Mouse (Mus musculus): ENCODE measurements around the gene Pp2d1.
"Not testable (repeated sequence)": the region's sequence is repeated elsewhere in the genome, so short reads cannot be mapped to it uniquely, and the experiment has no call there.

The Pp2d1 gene

DNA sequence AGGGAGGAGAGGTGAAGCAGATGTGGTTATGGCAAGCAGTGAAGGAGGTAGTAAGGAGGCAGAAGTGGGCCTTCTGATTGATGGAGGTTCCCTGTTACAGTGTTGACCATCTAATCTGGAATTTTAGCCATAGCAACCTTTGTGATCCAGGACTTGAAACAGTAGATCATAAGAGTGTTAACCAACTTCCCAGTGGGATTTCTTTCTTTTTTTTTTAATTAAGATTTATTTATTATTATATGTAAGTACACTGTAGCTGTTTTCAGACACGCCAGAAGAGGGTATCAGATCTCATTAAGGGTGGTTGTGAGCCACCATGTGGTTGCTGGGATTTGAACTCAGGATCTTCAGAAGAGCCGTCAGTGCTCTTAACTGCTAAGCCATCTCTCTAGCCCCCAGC, at the start of gene Pp2d1:
TSS of gene Pp2d1 (minus strand) at position 101 of the 400 bp plus-strand sequence.
- not testable (repeated sequence) for DNase-seq (ENCODE audit: low spot score in 2 of 2)

DNA sequence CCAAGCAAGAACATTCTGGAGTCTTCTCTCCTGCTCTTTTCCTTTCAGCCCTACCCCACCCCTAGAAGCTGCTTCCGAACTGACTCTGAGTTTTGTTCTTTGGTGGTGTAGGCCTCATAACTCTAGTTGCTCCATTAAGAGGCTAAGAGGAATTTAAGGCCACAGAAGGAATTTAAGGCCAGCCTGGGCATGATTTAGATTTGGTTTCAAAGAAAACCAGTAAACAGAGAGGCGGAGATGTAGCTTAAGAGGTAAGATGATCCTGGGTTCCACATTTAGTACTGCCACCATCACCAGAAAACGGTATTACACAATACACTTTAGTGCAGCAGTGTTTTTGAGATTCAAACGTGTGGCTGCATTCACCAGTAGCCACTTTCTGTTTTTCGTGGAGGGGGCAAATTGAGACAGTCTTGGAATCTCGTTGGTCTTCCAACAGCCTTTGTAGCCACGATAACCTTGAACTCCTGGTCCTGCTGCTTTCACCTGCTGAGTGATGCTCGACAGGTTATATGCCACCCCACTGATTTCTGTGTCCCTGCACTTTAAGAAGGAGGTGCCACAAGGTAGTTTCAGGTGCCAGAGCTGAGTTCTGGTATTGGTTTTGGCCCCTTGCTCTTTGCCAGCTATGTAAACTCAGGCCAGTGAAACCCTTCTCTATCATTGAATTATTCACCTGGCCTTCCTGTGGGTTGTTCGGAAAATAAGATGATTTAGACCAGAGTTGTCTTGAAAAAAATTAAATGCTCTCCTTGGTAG, 49.0 kb upstream of the Pp2d1 start:
- DNase-seq (ENCODE audit: low spot score in 2 of 2) = no peak

DNA sequence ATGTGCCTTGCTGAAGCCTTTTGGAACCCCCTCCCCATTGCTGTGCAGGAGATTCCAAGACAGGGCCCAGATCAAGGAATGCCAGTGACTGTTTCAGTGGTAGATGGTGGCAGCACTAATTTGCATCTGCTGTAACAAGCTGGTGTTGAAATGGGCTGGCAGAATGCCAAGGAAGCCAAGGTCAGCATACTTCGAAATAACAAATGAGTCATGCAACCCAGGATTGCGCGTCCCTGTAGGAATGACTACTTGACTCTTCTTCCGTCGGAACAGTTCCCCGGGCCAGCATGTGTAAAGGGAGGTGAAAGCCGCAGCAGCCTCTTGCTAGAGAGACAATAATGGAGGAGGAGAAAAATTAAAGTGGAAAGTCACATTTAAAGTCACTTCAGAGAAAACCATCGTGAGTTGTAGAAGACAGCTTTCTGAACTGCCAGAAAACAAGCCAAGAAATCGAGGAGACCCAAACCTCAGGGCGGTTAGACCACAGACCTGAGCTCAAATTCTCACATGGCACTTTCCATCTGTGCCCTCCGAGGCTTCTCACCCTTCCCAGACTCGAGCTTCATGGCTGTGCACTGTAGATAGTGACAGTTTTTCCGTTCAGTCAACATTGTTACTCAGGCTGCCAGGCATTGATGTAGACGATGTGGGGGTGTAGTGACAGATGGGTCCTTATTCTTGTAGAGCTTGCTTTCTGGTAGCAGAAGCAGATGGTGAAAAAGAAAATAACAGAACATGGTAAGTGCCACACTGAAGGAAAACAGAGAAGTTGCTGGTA, 48.0 kb upstream of the Pp2d1 start:
- DNase-seq (ENCODE audit: low spot score in 2 of 2) = peak; percentile 76 to 83

DNA sequence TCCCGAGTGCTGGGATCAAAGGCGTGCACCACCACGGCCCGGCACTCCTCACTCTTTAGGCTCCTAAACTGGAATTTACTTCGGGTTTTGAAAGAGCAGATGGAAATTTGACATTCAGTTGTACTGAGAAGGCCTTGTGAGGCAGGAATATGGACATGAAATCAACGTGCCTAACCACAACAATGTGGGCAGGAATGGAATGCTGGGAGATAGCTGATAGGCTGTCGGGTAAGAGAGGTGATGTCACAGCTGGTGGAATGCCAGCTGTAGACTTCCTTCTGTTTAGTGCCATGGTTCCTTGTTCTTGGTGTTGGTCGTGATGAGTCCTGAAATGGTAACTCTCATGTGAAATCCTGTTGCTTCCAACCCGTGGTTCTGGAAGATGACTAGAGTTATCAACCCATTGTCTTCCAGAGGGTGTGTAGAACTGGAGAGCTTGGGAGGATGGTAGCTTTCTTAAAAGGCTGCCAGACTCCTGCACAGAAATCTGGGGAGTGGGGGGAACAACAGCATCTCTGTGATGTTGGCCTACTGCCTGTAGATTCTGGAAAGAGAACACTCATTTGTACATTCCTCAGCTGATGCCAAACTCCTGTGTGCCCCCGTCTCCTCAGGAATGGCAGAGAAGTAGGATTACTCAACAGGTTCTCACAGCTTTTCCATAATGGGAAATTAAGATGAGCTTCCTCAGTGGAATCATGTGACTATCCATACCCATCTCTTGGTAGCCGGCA, 44.8 kb upstream of the Pp2d1 start:
- no peak for DNase-seq (ENCODE audit: low spot score in 2 of 2)

DNA sequence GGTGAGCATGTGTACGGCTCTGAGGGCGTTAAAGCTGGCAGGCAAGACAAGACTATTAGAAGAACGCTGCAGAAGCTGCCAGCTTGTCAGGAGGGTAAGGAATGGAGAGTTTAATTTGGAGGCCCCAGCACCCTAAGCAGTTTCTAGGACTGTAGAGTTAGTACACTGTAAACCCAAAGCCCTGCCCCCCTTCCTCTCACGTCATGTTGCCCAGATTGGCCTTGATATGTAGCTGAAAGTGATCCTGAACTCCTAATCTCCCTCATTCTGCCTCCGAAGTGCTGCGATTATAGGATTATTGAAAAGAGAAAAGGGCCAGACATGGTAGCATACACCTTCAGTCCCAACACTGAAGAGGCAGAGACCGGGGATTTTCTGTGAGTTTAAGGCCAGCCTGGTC, 43.6 kb upstream of the Pp2d1 start:
- DNase-seq (ENCODE audit: low spot score in 2 of 2) = no peak

DNA sequence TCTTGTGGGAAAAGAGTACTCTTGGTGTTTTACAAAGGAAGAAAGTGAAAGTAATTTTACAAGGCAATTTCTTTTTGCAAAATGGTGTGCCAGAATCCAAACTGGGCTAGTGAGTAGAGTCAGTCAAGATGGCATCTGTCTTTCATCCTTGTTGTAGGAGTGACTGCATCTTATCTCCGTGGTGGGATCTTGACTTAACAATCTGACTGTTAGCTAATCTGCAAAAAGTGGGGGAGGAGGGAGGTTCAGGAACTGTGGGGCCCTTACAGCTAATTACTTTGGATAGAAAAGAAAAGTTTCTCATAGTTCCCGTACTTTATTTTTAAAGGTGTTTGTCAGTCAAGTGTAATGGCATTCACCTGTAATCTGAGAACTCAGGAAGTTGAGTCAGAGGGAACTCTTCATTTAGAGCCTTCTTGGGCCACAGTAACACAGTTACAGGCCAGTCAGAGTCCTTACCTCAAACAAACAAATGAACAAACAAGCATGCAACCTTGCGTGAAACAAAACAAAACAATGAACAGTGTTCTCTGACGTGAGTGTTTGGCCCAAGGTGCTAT, 42.9 kb upstream of the Pp2d1 start:
- DNase-seq (ENCODE audit: low spot score in 2 of 2) = no peak

DNA sequence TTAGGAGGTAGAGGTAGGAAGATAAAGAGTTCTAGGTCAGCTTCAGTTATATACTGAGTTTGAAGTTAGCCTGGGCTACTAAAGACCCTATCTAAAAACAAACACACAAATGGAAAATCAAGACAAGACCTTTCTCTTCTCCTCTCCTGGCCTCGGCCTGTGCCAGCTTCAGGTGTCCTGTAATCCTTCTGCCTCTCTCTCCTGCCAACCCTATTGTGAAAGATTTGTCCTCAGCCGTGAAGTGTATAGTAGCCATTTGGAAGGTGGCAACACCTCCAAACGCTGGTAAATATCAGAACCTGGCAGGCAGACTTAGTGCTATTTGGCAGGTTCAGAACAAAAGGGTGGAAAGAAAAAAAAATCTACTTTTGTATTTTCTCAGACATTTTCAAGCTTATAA, 41.0 kb upstream of the Pp2d1 start:
- DNase-seq (ENCODE audit: low spot score in 2 of 2) = no peak

DNA sequence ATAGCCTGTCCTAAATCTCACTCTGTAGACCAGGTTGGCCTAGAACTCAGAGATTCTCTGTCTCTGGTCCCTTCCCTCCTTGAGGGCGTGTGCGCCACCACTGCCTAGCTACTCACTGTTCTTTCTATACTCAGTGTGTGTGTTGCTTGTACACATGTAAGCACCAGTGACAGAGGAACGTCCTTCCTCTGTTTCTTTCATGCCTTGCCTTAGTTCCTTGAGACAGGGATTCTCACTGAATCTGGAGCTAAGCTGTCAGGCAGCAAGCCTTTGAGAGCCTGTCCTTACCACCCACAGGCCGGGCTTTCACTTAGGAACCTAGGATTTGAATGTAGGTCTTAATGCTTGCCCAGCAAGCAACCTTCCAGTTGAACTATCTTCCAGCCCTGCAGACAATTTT, 40.4 kb upstream of the Pp2d1 start:
- DNase-seq (ENCODE audit: low spot score in 2 of 2) = no peak

DNA sequence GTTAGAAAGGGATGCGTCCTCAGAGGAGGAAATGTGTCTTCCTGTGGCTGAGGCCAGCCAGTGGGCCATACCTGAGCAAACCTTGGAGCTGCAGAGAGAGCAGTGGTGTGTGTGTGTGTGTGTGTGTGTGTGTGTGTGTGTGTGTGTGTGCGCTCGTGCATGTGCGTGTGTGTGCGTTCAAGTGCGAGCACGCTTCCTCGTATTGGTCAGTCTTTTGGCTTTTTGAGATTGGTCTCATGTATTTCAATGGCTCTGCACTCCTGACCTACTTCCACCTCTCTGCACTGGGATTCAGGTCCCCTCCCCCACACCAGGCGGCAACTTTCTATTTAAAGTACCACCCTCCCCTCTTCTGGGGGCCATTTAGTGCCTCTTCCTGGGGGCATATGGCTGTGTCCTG, 39.5 kb upstream of the Pp2d1 start:
- no peak for DNase-seq (ENCODE audit: low spot score in 2 of 2)

DNA sequence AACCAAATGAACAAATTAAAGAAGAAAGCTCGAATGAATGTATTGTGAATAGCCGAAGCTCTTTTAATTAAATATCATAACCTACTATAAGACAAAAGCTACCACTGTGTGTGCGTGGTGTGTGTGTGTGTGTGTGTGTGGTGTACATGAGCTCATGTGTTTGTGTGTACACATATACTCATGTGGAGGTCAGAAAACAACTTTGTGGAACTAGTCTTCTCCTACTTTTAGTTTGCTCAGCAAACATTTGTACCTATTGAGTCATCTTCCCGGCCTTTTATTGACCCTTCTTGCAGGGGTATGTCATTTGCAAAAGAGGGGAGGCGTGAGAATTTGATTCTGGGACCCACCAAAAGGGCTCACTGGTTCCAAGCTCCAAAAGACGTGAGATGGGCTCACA, 39.0 kb upstream of the Pp2d1 start:
- DNase-seq (ENCODE audit: low spot score in 2 of 2) = no peak

DNA sequence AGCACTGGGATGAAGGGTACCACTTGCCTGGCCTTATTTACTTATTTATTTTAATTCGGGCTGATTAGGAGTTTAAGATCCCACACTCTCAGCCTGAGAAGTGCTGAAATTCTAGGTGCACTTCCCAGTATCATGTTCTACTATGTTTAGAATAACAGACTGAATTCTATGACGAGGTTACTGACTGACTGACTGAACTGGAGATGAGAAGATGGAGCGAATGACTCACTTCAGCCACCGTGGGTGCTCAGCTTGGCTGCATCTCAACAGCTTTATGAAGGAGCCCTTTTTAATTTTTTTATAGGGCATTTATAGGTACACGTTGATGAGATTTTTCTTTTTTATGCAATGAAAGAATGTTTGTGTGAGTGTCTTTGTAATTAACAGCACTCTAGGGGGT, 38.5 kb upstream of the Pp2d1 start:
- DNase-seq (ENCODE audit: low spot score in 2 of 2) = no peak

DNA sequence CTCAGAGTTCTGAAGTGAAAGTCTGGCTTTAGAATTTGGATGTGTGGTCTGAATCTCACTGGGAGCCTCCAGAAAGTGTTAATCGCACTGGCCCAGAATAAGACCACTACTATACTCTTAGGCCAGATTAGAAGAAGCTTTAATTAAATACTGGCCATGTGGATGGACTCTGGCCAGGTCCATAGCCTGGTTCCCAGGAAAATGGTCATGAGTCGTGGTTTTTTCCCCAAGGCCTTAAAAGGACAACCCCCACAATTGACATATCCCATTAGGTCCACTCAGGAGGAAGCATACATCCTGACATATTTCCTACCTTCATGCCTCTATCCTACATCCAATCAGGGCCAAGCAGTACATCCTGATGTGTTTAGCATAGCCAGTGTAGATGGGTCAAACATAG, 37.9 kb upstream of the Pp2d1 start:
- no peak for DNase-seq (ENCODE audit: low spot score in 2 of 2)

DNA sequence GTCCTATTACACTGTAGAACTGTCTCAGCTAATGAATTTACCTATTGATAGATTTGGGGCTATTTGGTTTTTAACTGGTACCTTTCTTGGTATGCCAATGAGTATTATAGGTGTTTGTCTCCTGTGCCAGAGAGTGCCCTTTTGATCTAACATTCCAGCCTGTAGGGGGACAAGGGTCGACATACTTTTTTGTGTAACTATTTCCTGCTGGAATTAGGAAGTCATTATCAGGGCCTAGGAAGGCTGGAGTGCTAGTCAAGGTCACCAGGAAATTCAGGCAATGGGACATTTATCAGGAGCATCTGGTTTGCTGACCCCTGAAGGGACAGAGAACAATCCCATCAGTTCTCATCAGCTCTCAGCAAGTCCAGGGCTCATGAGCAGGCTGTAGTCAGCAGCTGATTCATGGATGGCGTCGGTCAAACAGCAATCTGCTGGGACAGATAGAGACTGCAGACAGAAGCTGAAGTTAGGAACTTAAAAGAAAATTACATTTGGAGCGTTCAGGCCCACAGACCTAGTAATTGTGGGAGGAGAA, 33.8 kb upstream of the Pp2d1 start:
- no peak for DNase-seq (ENCODE audit: low spot score in 2 of 2)

DNA sequence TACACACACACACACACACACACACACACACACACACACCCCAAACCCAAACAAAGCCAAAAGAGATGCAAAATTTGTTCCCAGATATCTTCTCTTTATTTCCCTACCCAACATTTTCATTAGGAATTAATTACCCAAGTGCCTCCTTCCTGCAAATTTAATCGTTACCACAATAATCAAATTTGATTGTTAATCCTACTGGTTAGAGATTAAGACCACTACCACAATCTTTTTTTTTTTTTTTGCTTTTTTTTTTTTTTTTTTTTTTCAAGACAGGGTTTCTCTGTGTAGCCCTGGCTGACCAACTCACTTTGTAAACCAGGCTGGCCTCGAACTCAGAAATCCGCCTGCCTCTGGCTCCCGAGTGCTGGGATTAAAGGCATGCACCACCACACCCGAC, 31.7 kb upstream of the Pp2d1 start:
- not testable (repeated sequence) for DNase-seq (ENCODE audit: low spot score in 2 of 2)

DNA sequence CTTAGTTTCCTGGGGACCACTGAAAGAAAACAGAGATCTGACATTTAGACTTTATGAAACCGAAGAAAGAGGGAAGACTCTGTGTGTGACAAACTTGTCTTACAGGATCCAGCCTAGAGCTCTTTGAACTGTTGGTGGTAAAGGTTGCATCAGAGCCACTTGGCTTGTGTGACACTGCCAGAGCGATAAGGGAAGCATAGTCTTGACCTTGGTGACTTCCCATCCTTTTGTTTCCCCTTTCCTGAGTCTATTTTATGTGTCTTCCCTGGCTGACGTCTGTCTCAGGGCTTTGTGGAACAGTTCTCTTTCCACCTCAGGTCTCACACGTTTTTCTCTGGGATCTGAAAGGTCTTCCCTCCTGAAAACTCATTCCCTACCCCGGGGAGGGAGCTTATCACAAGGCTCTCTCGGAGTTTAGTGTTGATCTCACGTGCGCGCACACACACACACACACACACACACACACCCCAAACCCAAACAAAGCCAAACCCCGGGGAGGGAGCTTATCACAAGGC, 31.2 kb upstream of the Pp2d1 start:
- DNase-seq (ENCODE audit: low spot score in 2 of 2) = no peak

DNA sequence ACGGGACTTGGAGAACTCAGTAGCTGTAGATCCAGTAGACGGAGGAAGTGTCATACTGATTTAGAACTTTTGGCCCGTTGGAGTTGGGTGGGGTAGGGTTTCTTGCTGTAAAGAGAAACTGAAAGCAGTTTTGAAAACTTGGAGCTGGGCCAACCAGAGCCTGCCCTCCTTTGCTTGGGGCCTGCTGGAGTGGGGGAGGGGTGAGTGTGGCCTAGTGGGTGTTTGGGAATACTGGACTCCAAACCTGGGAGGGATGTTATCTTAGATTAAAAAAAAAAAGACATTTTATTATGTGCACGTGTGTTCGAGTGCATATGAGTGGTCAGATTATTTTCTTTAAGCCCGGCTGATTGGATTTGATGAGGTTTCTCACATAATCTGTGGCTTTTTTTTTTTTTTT, 30.6 kb upstream of the Pp2d1 start:
- no peak for DNase-seq (ENCODE audit: low spot score in 2 of 2)

DNA sequence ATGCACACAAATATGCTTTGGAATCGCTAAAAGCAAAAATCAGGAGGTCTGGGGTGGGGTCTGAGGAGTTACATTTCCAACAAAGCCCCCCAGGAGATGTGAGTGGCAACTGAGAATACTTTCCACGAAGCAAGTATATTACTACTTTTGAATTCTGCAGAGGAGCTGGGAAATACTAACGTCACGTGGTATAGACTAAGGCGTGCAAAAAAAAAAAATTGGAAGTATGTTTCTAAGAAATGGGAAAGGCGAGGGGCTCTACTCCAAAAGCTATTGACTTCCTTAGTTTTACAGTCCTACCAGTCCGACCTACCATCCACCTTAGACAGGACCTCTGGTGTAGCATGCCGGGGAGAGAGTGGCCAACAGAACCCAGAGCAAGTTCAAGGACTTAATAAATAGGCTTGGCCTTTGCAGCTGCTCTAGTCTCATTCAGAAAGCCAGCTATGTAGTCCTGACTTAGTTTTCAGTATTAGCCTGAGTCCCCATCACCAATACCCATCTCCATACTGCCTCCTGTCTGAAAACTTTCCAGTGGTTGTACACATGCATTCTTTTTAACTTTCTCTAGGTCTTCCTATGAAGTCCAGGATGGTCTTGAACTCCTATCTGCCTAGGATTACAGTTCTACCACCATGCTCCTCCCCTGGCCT, 29.6 kb upstream of the Pp2d1 start:
- no peak for DNase-seq (ENCODE audit: low spot score in 2 of 2)

DNA sequence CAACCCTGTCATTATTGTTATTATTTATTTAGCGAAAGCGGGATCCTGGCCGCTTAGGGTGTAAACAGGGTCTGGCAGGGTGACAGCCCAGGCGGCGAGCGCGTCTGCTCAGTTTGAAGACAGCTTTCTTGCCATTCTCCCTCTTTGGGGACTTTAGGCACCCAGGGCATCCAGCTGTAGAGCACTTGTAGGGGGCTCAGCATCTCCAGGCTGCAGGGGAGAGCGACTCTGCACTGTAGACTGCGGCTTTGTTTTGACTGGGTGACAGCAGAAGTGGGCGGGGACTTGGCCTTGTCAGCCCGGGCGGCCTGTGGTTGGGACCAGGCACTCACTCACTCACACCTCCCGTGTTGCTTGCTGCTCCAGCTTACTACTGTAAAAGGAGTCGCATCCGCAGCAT, 28.9 kb upstream of the Pp2d1 start:
- DNase-seq (ENCODE audit: low spot score in 2 of 2) = peak; percentile 19 to 39

DNA sequence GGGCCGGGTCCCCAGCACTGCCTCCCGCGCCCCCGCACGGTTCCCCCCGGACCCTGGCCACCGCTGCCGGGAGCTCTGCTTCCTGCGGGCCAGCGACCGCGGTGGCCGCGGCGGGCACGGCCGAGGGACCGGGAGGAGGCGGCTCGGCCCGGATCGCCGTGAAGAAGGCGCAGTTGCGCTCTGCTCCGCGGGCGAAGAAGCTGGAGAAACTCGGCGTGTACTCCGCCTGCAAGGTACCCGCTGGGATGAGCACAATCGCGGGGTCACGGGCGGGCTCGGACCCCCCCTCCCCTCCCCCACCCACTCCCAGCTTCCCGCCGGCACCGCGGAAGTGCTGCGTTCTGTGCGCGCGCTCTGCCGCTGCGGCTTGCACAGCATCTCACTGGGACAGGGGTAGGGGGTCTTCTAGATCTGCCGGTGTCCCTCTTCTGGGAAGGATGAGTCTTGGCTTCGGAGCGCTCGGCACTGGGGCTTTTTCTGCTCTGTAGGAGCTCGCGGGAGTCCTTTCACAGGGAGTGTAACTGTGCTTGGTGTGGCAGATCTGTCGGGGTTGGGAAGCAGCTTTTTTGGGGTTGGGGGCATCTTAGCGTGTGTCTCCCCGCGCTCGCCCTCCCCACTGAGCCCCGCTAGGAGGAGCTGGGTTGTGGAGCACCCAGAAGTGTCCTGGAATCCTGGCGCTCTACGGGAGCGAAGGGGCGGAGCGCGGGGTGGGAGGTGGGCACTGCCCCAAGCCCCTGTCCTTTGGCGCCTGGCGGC, 28.3 kb upstream of the Pp2d1 start:
- DNase-seq (ENCODE audit: low spot score in 2 of 2) = no peak

DNA sequence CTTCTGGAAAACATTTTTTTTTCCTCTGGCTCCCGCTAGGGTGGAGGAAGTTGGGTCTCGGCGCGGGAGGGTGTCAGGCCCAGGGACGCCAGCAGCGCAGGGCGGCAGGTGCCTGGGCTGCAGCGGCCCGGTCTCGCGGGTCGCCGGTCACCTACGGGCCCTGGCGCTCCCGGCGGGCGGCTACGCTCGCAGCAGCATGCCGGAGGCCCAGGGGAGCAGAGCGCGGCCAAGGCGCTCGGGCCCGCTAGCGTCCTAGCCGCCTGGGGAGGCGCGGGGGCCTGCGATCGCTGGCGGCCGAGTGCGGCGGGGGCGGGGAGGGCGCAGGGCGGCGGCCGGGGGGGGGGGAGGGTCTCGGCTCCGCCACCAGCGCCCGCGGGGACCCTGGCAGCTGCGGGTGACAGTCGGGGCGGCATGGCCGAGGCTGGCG, 27.7 kb upstream of the Pp2d1 start:
- DNase-seq (ENCODE audit: low spot score in 2 of 2) = peak; percentile 27 to 34

All from right cerebral cortex, postnatal 36 days (tissue).